Mouse (Mus musculus): ENCODE data around the gene Rpl10. TPM values are rescaled to one million over a fixed set of nuclear protein-coding genes. Genes with fewer than 3 reads are reported as not detected.
A peak's percentile ranks its signal among the peaks of the same experiment; 100 is the strongest.

Rpl10 gene
- total and polyA plus RNA-seq, 3 experiments = 200 to 593 (median 274) TPM

DNA sequence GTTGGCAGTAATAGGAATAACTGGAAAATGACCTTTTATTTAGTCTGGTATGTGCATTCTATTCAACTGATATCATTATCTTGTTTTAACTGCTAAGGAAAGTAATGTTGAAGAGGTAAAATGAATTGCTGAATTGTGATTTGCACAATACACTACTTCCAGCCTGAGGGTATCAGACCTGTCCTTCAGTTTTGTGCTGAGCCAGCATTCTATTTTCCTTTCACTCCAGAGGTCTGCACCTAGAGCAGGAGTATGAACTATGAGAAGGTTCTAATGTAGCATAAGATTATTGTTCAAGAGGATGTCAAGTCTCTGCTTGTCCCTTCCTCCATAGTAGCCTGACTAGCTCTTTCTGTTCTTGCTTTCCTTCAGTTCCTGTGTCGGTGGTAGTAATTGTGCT lies 27.7 kb downstream of the Rpl10 start:
- H3K4me1 ChIP-seq (ENCODE audit: control insufficient read depth, insufficient read depth, low read length) = no peaks in the 10 kb centered on the region; the same call in 1 of the 2 replicates
- DNase-seq = no peak
- H3K36me3 ChIP-seq (ENCODE audit: control insufficient read depth, insufficient read depth, low read length) = no peaks in the 10 kb centered on the region
- WGBS = 82% methylated on average over 1 of the region's 1 CpGs
- H3K9ac ChIP-seq (ENCODE audit: low read depth, low read length) = no peak overlapping the region
- no peak overlapping the region for H3K4me3 ChIP-seq
- no peaks in the 10 kb centered on the region for H3K79me2 ChIP-seq (replicated peaks; ENCODE audit: control insufficient read depth, insufficient read depth, low read length)
- TF ChIP-seq POLR2A (IDR thresholded peaks at IDR 0.05; ENCODE audit: insufficient read depth, low read depth, low read length) (no peak), CTCF (IDR thresholded peaks at IDR 0.05) (no peak), EP300 (IDR thresholded peaks at IDR 0.05; ENCODE audit: insufficient read depth, low read depth, low read length) (no peak)
- no peak overlapping the region for H3K27ac ChIP-seq
- intact Hi-C loops (cut with DNase I) = no loop called here
- no peaks in the 10 kb centered on the region for H3K27me3 ChIP-seq (ENCODE audit: control insufficient read depth, insufficient read depth, low read length)

DNA sequence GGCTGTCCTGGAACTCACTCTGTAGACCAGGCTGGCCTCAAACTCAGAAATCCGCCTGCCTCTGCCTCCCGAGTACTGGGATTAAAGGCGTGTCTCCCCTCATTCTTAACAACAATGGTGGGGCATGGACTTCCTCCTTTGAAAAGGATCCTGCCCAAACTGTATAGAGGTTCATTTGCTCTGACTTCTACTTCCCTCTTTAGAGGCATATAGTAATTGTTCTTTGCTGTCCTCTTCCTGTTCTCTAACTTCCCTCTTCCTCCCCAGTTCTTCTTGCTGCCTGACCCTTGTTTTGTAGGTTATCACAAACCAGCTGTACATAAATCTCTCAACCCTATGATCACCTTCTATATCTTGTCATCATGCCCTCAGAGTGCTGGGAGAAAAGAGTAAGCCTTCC lies 29.1 kb downstream of the Rpl10 start:
- no peak overlapping the region for H3K4me3 ChIP-seq
- 75% methylated on average over 3 of the region's 3 CpGs for WGBS
- TF ChIP-seq POLR2A (IDR thresholded peaks at IDR 0.05; ENCODE audit: insufficient read depth, low read depth, low read length) = no peak
- no peak for TF ChIP-seq EP300 (IDR thresholded peaks at IDR 0.05; ENCODE audit: insufficient read depth, low read depth, low read length)
- no peak for TF ChIP-seq CTCF (IDR thresholded peaks at IDR 0.05)
- H3K27me3 ChIP-seq (ENCODE audit: control insufficient read depth, insufficient read depth, low read length) = no peaks in the 10 kb centered on the region
- no peak overlapping the region for H3K9ac ChIP-seq (ENCODE audit: low read depth, low read length)
- no peak for DNase-seq
- H3K4me1 ChIP-seq (ENCODE audit: control insufficient read depth, insufficient read depth, low read length) = no peaks in the 10 kb centered on the region; the same call in 1 of the 2 replicates
- intact Hi-C loops (cut with DNase I) = loop anchor here (10.0 kb wide), 1 partner anchor 725 kb away; no protein-coding TSS in a partner anchor
- no peak overlapping the region for H3K27ac ChIP-seq
- H3K79me2 ChIP-seq (replicated peaks; ENCODE audit: control insufficient read depth, insufficient read depth, low read length) = no peaks in the 10 kb centered on the region
- no peaks in the 10 kb centered on the region for H3K36me3 ChIP-seq (ENCODE audit: control insufficient read depth, insufficient read depth, low read length)

GRCm38 (mm10) chrX:74304867-74305700 lies 34.5 kb downstream of the Rpl10 start, which contains the start of gene Gdi1:
TSS of gene Gdi1 (plus strand) at chrX:74304998.
- H3K9ac ChIP-seq (ENCODE audit: low read depth, low read length) = peak within 1 kb of the TSS; percentile 98
- peaks cover 7% of the 10 kb centered on the region for H3K79me2 ChIP-seq (replicated peaks; ENCODE audit: control insufficient read depth, insufficient read depth, low read length)
- peaks cover 8% of the 10 kb centered on the region for H3K36me3 ChIP-seq (ENCODE audit: control insufficient read depth, insufficient read depth, low read length)
- 17% methylated on average over 41 of the region's 41 CpGs for WGBS
- no peaks in the 10 kb centered on the region for H3K27me3 ChIP-seq (ENCODE audit: control insufficient read depth, insufficient read depth, low read length)
- H3K4me1 ChIP-seq (ENCODE audit: control insufficient read depth, insufficient read depth, low read length) = no peaks in the 10 kb centered on the region; the same call in none of the 2 replicates
- peak; percentile 81 to 83 for DNase-seq
- intact Hi-C loops (cut with DNase I) = loop anchor here (10.0 kb wide), 1 partner anchor 730 kb away; no protein-coding TSS in a partner anchor
- H3K4me3 ChIP-seq = peak within 1 kb of the TSS; percentile 73
- H3K27ac ChIP-seq = peak within 1 kb of the TSS; percentile 95
- peak; percentile 93 for TF ChIP-seq POLR2A (IDR thresholded peaks at IDR 0.05; ENCODE audit: insufficient read depth, low read depth, low read length)
- 0 out of 2 replicates have a peak, but pooled peaks have one; percentile 21 for TF ChIP-seq EP300 (IDR thresholded peaks at IDR 0.05; ENCODE audit: insufficient read depth, low read depth, low read length)
- peak; percentile 59 for TF ChIP-seq CTCF (IDR thresholded peaks at IDR 0.05)

- no peaks in the 10 kb centered on the region for H3K79me2 ChIP-seq (replicated peaks; ENCODE audit: control insufficient read depth, insufficient read depth, low read length)
- no peaks in the 10 kb centered on the region for H3K27me3 ChIP-seq (ENCODE audit: control insufficient read depth, insufficient read depth, low read length)
- intact Hi-C loops (cut with DNase I) = loop anchor here (5.0 kb wide), 1 partner anchor 54 kb away; no protein-coding TSS in a partner anchor
- DNase-seq = peak; percentile 87 to 92
- peak within 1 kb of the TSS; percentile 55 for H3K4me3 ChIP-seq
- TF ChIP-seq EP300 (IDR thresholded peaks at IDR 0.05; ENCODE audit: insufficient read depth, low read depth, low read length) (no peak), POLR2A (IDR thresholded peaks at IDR 0.05; ENCODE audit: insufficient read depth, low read depth, low read length) (peak; percentile 62)
- no peaks in the 10 kb centered on the region for H3K36me3 ChIP-seq (ENCODE audit: control insufficient read depth, insufficient read depth, low read length)
- WGBS = 21% methylated on average over 59 of the region's 59 CpGs
- peak within 1 kb of the TSS; percentile 97 for H3K9ac ChIP-seq (ENCODE audit: low read depth, low read length)
- no peaks in the 10 kb centered on the region; the same call in 1 of the 2 replicates for H3K4me1 ChIP-seq (ENCODE audit: control insufficient read depth, insufficient read depth, low read length)
- H3K27ac ChIP-seq = peak within 1 kb of the TSS; percentile 70
Observed at GRCm38 (mm10) chrX:74312540-74313464, 42.2 kb downstream of the Rpl10 start, which contains the start of gene Fam50a. TSS of gene Fam50a (plus strand) at chrX:74313033.

Small RNA genes within 50 kb of the gene (microRNA-seq; reads per million reads assigned to microRNA genes)
- 0.77 to 1.7 reads per million in 2 experiments for gene Mir7091
- gene Mir7092 = 0 to 0.56 reads per million in 2 experiments

Other genes starting within 250 kb of the Rpl10 start
- gene Irak1, start 246.9 kb upstream of the Rpl10 start, total RNA-seq (2021) = 10 to 100 TPM; 56.7 to 58.0 TPM
- 112 and 128 TPM in 2 replicates for gene Irak1, start 246.9 kb upstream of the Rpl10 start, polyA plus RNA-seq (2012; rRNA removed)
- not detected for gene Opn1mw, start 143.3 kb upstream of the Rpl10 start, total RNA-seq (2021)
- gene Opn1mw, start 143.3 kb upstream of the Rpl10 start, polyA plus RNA-seq (2012; rRNA removed) = not detected in 2 replicates
- 10 to 100 TPM; 27.0 to 32.6 TPM for gene Mecp2, start 135.4 kb upstream of the Rpl10 start, total RNA-seq (2021)
- gene Mecp2, start 135.4 kb upstream of the Rpl10 start, polyA plus RNA-seq (2012; rRNA removed) = 6.2 and 9.6 TPM in 2 replicates
- gene Tex28, start 103.0 kb upstream of the Rpl10 start, total RNA-seq (2021) = not detected
- not detected in 2 replicates for gene Tex28, start 103.0 kb upstream of the Rpl10 start, polyA plus RNA-seq (2012; rRNA removed)
- gene Tktl1, start 93.6 kb upstream of the Rpl10 start, total RNA-seq (2021) = not detected
- gene Tktl1, start 93.6 kb upstream of the Rpl10 start, polyA plus RNA-seq (2012; rRNA removed) = not detected in 2 replicates
- 100 to 1,000 TPM in 1 of 2 experiments, 10 to 100 TPM in 1; 87.4 to 104 TPM for gene Flna, start 21.0 kb upstream of the Rpl10 start, total RNA-seq (2021)
- 218 and 243 TPM in 2 replicates for gene Flna, start 21.0 kb upstream of the Rpl10 start, polyA plus RNA-seq (2012; rRNA removed)
- 10 to 100 TPM; 33.8 to 37.6 TPM for gene Emd, start 16.1 kb upstream of the Rpl10 start, total RNA-seq (2021)
- gene Emd, start 16.1 kb upstream of the Rpl10 start, polyA plus RNA-seq (2012; rRNA removed) = 49.5 and 75.7 TPM in 2 replicates
- gene Taz, start 11.1 kb downstream of the Rpl10 start, total RNA-seq (2021) = 10 to 100 TPM; 45.6 to 47.4 TPM
- 93.5 and 103 TPM in 2 replicates for gene Taz, start 11.1 kb downstream of the Rpl10 start, polyA plus RNA-seq (2012; rRNA removed)
- gene Dnase1l1, start 11.5 kb downstream of the Rpl10 start, total RNA-seq (2021) = 10 to 100 TPM; 15.4 to 19.7 TPM
- gene Dnase1l1, start 11.5 kb downstream of the Rpl10 start, polyA plus RNA-seq (2012; rRNA removed) = 21.2 and 33.2 TPM in 2 replicates
- 100 to 1,000 TPM; 131 to 132 TPM for gene Atp6ap1, start 26.3 kb downstream of the Rpl10 start, total RNA-seq (2021)
- 240 and 378 TPM in 2 replicates for gene Atp6ap1, start 26.3 kb downstream of the Rpl10 start, polyA plus RNA-seq (2012; rRNA removed)
- gene Gdi1, start 34.2 kb downstream of the Rpl10 start, total RNA-seq (2021) = 10 to 100 TPM; 63.1 to 71.6 TPM
- gene Gdi1, start 34.2 kb downstream of the Rpl10 start, polyA plus RNA-seq (2012; rRNA removed) = 121 and 191 TPM in 2 replicates
- 10 to 100 TPM; 24.6 to 24.9 TPM for gene Fam50a, start 42.2 kb downstream of the Rpl10 start, total RNA-seq (2021)
- 7.1 and 10.2 TPM in 2 replicates for gene Fam50a, start 42.2 kb downstream of the Rpl10 start, polyA plus RNA-seq (2012; rRNA removed)
- 1 to 10 TPM in 1 of 2 experiments, under 1 TPM in 1; 0.65 to 1.0 TPM for gene Plxna3, start 58.3 kb downstream of the Rpl10 start, total RNA-seq (2021)
- 4.7 and 5.6 TPM in 2 replicates for gene Plxna3, start 58.3 kb downstream of the Rpl10 start, polyA plus RNA-seq (2012; rRNA removed)
- 10 to 100 TPM; 24.4 to 32.0 TPM for gene Lage3, start 82.8 kb downstream of the Rpl10 start, total RNA-seq (2021)
- 38.5 and 44.6 TPM in 2 replicates for gene Lage3, start 82.8 kb downstream of the Rpl10 start, polyA plus RNA-seq (2012; rRNA removed)
- 10 to 100 TPM; 68.5 to 79.2 TPM for gene Ubl4a, start 102.4 kb downstream of the Rpl10 start, total RNA-seq (2021)
- gene Ubl4a, start 102.4 kb downstream of the Rpl10 start, polyA plus RNA-seq (2012; rRNA removed) = 58.1 and 93.7 TPM in 2 replicates
- 1 to 10 TPM; 5.1 to 5.8 TPM for gene Slc10a3, start 102.5 kb downstream of the Rpl10 start, total RNA-seq (2021)
- 10.4 and 12.6 TPM in 2 replicates for gene Slc10a3, start 102.5 kb downstream of the Rpl10 start, polyA plus RNA-seq (2012; rRNA removed)
- gene Fam3a, start 122.5 kb downstream of the Rpl10 start, total RNA-seq (2021) = 10 to 100 TPM; 16.6 to 21.5 TPM
- 29.8 and 32.4 TPM in 2 replicates for gene Fam3a, start 122.5 kb downstream of the Rpl10 start, polyA plus RNA-seq (2012; rRNA removed)
- gene Ikbkg, start 122.5 kb downstream of the Rpl10 start, total RNA-seq (2021) = 10 to 100 TPM; 39.7 to 47.6 TPM
- 11.0 and 18.2 TPM in 2 replicates for gene Ikbkg, start 122.5 kb downstream of the Rpl10 start, polyA plus RNA-seq (2012; rRNA removed)
- 1 to 10 TPM; 6.5 to 7.1 TPM for gene G6pdx, start 158.4 kb downstream of the Rpl10 start, total RNA-seq (2021)
- 13.1 and 13.9 TPM in 2 replicates for gene G6pdx, start 158.4 kb downstream of the Rpl10 start, polyA plus RNA-seq (2012; rRNA removed)
- gene Gm6880, start 210.6 kb downstream of the Rpl10 start, total RNA-seq (2021) = not detected
- not detected in 2 replicates for gene Gm6880, start 210.6 kb downstream of the Rpl10 start, polyA plus RNA-seq (2012; rRNA removed)

All from heart, adult 2 months (tissue).